Mouse (Mus musculus) CH12.LX (cell line): ENCODE measurements around the gene Dis3l. TPM values are rescaled to one million over a fixed set of nuclear protein-coding genes. Genes with fewer than 3 reads are reported as not detected.
A peak's percentile ranks its signal among the peaks of the same experiment; 100 is the strongest.

ENCODE experiments used
- DNase-seq: peaks from one replicate; pipeline ENCODE4 v3.0.0-alpha.2; 2013; ENCODE audit errors: extremely low read depth
- H3K27ac ChIP-seq: 2 replicates; pipeline ENCODE4 v1.5.1; 2012; ENCODE audit warnings: low read depth, mild to moderate bottlenecking, control low read depth, moderate library complexity; ENCODE audit not compliant: insufficient read depth
- H3K27me3 ChIP-seq: replicated peaks from 2 replicates; pipeline ENCODE3; 2012; ENCODE audit warnings: inconsistent platforms
- H3K36me3 ChIP-seq, 2 experiments: replicated peaks in 1 of 2; 2 replicates each; pipeline versions ENCODE3 to v1.6.1; 2012; ENCODE audit warnings: inconsistent platforms in 1 of 2, low read length in 1 of 2, mild to moderate bottlenecking in 1 of 2, mixed read lengths in 1 of 2, moderate library complexity in 1 of 2; ENCODE audit not compliant: control insufficient read depth in 1 of 2, insufficient read depth in 1 of 2
- H3K4me1 ChIP-seq, 2 experiments: 2 replicates each; pipeline ENCODE4 v1.6.1; 2012; ENCODE audit warnings: inconsistent platforms in 1 of 2, moderate library complexity in 1 of 2; ENCODE audit not compliant: insufficient read depth in 2 of 2, control insufficient read depth in 1 of 2
- H3K4me2 ChIP-seq: 2 replicates; pipeline ENCODE4 v1.6.1; 2012; ENCODE audit warnings: low read depth, mild to moderate bottlenecking, control low read depth; ENCODE audit not compliant: poor library complexity, insufficient read depth, severe bottlenecking
- H3K4me3 ChIP-seq, 3 experiments: fragments of 150-350 bp in 1 of 3; sonication (generic) in 1 of 3; replicated peaks in 1 of 3; 2 replicates each; pipeline versions ENCODE3 to v1.5.1; 2011 to 2012; ENCODE audit warnings: low read depth in 2 of 3, low read length in 2 of 3, mild to moderate bottlenecking in 2 of 3, moderate library complexity in 2 of 3, control low read depth in 1 of 3, improper control_type of control experiment in 1 of 3, inconsistent platforms in 1 of 3, mixed read lengths in 1 of 3; ENCODE audit not compliant: poor library complexity in 1 of 3
- H3K79me2 ChIP-seq: replicated peaks from 2 replicates; pipeline ENCODE4 v1.6.1; 2012; ENCODE audit warnings: mild to moderate bottlenecking, moderate library complexity; ENCODE audit not compliant: control insufficient read depth, poor library complexity, insufficient read depth, severe bottlenecking; ENCODE audit errors: extremely low read depth
- H3K9ac ChIP-seq: 2 replicates; pipeline ENCODE4 v1.6.1; 2012; ENCODE audit warnings: low read depth, mild to moderate bottlenecking, control low read depth, moderate library complexity; ENCODE audit not compliant: insufficient read depth
- H3K9me3 ChIP-seq: replicated peaks from 2 replicates; pipeline ENCODE3; 2012; ENCODE audit warnings: low read length, inconsistent platforms, mixed read lengths
- BHLHE40 ChIP-seq: IDR thresholded peaks from 2 replicates; pipeline ENCODE4 v1.6.1; 2011; ENCODE audit warnings: mild to moderate bottlenecking, low read depth, low read length, improper control_type of control experiment
- CTCF ChIP-seq, 2 experiments: IDR thresholded peaks in 1 of 2; conservative IDR thresholded peaks in 1 of 2; 2 replicates each; pipeline ENCODE4 v1.5.1; 2011 to 2012; ENCODE audit warnings: low read depth in 2 of 2, low read length in 2 of 2, improper control_type of control experiment in 1 of 2, inconsistent platforms in 1 of 2, mild to moderate bottlenecking in 1 of 2, moderate library complexity in 1 of 2
- E2F4 ChIP-seq: IDR thresholded peaks from 2 replicates; pipeline ENCODE4 v1.6.1; 2011; ENCODE audit warnings: low read depth, low read length, improper control_type of control experiment; ENCODE audit not compliant: insufficient replicate concordance
- EP300 ChIP-seq: IDR thresholded peaks from 2 replicates; pipeline ENCODE4 v1.6.1; 2011; ENCODE audit warnings: low read length, improper control_type of control experiment
- ETS1 ChIP-seq: conservative IDR thresholded peaks from 2 replicates; pipeline ENCODE4 v1.6.1; 2012; ENCODE audit warnings: low read depth, mild to moderate bottlenecking, inconsistent platforms, low read length, improper control_type of control experiment, moderate library complexity
- GABPA ChIP-seq: IDR thresholded peaks from 2 replicates; pipeline ENCODE4 v1.6.1; 2012; ENCODE audit warnings: low read depth, low read length, improper control_type of control experiment, inconsistent platforms; ENCODE audit not compliant: insufficient replicate concordance
- HCFC1 ChIP-seq: IDR thresholded peaks from 2 replicates; pipeline ENCODE4 v1.6.1; 2012; ENCODE audit warnings: low read depth, mild to moderate bottlenecking, inconsistent platforms, low read length, improper control_type of control experiment
- IRF4 ChIP-seq: IDR thresholded peaks from 2 replicates; pipeline ENCODE4 v1.6.1; 2014; ENCODE audit warnings: low read depth, mild to moderate bottlenecking, inconsistent platforms, low read length, improper control_type of control experiment
- JUN ChIP-seq: IDR thresholded peaks from 2 replicates; pipeline ENCODE4 v1.6.1; 2011; ENCODE audit warnings: low read depth, mild to moderate bottlenecking, low read length, improper control_type of control experiment, moderate library complexity; ENCODE audit not compliant: insufficient read depth
- MAFK ChIP-seq: IDR thresholded peaks from 2 replicates; pipeline ENCODE4 v1.6.1; 2011; ENCODE audit warnings: low read length, improper control_type of control experiment; ENCODE audit not compliant: insufficient replicate concordance
- MAX ChIP-seq: IDR thresholded peaks from 2 replicates; pipeline ENCODE4 v1.6.1; 2011; ENCODE audit warnings: low read length, improper control_type of control experiment
- MAZ ChIP-seq: IDR thresholded peaks from 2 replicates; pipeline ENCODE4 v1.6.1; 2012; ENCODE audit warnings: low read depth, mild to moderate bottlenecking, inconsistent platforms, low read length, improper control_type of control experiment, moderate library complexity
- MEF2A ChIP-seq: IDR thresholded peaks from 2 replicates; pipeline ENCODE4 v1.6.1; 2014; ENCODE audit warnings: low read depth, mild to moderate bottlenecking, inconsistent platforms, low read length, improper control_type of control experiment, borderline replicate concordance
- MXI1 ChIP-seq: IDR thresholded peaks from 2 replicates; pipeline ENCODE4 v1.6.1; 2011; ENCODE audit warnings: mild to moderate bottlenecking, low read depth, low read length, improper control_type of control experiment
- MYC ChIP-seq: IDR thresholded peaks from 2 replicates; pipeline ENCODE4 v1.6.1; 2011; ENCODE audit warnings: low read depth, mild to moderate bottlenecking, improper control_type of control experiment, low read length
- NELFE ChIP-seq: IDR thresholded peaks from 2 replicates; pipeline ENCODE4 v1.6.1; 2011; ENCODE audit warnings: low read depth, low read length, improper control_type of control experiment
- PAX5 ChIP-seq: IDR thresholded peaks from 2 replicates; pipeline ENCODE4 v1.6.1; 2012; ENCODE audit warnings: low read length, inconsistent platforms, mixed read lengths
- POLR2A ChIP-seq: IDR thresholded peaks from 2 replicates; pipeline ENCODE4 v1.6.1; 2011; ENCODE audit warnings: low read depth, mild to moderate bottlenecking, improper control_type of control experiment, low read length
- RCOR1 ChIP-seq: conservative IDR thresholded peaks from 2 replicates; pipeline ENCODE4 v1.6.1; 2012; ENCODE audit warnings: low read depth, mild to moderate bottlenecking, inconsistent platforms, low read length, improper control_type of control experiment
- SIN3A ChIP-seq: IDR thresholded peaks from 2 replicates; pipeline ENCODE4 v1.6.1; 2012; ENCODE audit warnings: low read length, improper control_type of control experiment, inconsistent platforms
- SMC3 ChIP-seq: IDR thresholded peaks from 2 replicates; pipeline ENCODE4 v1.6.1; 2011; ENCODE audit warnings: low read depth, low read length, improper control_type of control experiment
- UBTF ChIP-seq: IDR thresholded peaks from 2 replicates; pipeline ENCODE4 v1.6.1; 2012; ENCODE audit warnings: low read depth, mild to moderate bottlenecking, inconsistent platforms, low read length, improper control_type of control experiment, moderate library complexity
- USF1 ChIP-seq: IDR thresholded peaks from 2 replicates; pipeline ENCODE4 v1.6.1; 2014; ENCODE audit warnings: low read depth, mild to moderate bottlenecking, inconsistent platforms, low read length, improper control_type of control experiment
- USF2 ChIP-seq: conservative IDR thresholded peaks from 2 replicates; pipeline ENCODE4 v1.6.1; 2011; ENCODE audit warnings: low read depth, low read length, improper control_type of control experiment
- ZC3H11A ChIP-seq: IDR thresholded peaks from 2 replicates; pipeline ENCODE4 v1.6.1; 2012; ENCODE audit warnings: low read depth, mild to moderate bottlenecking, inconsistent platforms, low read length, improper control_type of control experiment
- ZKSCAN1 ChIP-seq: IDR thresholded peaks from 2 replicates; pipeline ENCODE4 v1.6.1; 2012; ENCODE audit warnings: low read depth, inconsistent platforms, low read length, improper control_type of control experiment, borderline replicate concordance
- ZNF384 ChIP-seq: IDR thresholded peaks from 2 replicates; pipeline ENCODE4 v1.6.1; 2012; ENCODE audit warnings: low read depth, low read length, improper control_type of control experiment, inconsistent platforms
- dilution Hi-C: fragments of 300-500 bp; cut with MboI; formaldehyde crosslinking; loops from 2 replicates; pipeline ENCODE4 v1.14.3; 2020; ENCODE audit warnings: low sequenced_read_pairs; ENCODE audit not compliant: extremely low pct_unique_long_range_greater_than_20kb, extremely low pct_ligation_motif_present
- in situ Hi-C: fragments of 300-500 bp; cut with MboI; formaldehyde crosslinking; loops from 3 replicates; pipeline ENCODE4 v1.14.3; 2019; ENCODE audit warnings: low sequenced_read_pairs, low pct_ligation_motif_present, low pct_unique_long_range_greater_than_20kb, mixed read lengths
- polyA plus RNA-seq: library from polyadenylated mRNA; unstranded; fragments of >175 nt; gene quantifications from 2 replicates; pipeline ENCODE4 v1.2.1, GENCODE M21; 2012; ENCODE audit warnings: low read depth; ENCODE audit not compliant: insufficient read length
- total RNA-seq, 2 experiments: library from RNA; depleted of rRNA; stranded (reverse); fragments of 300-350 nt in 1 of 2; fragments of >200 nt in 1 of 2; gene quantifications; 2 replicates each; pipeline ENCODE4 v1.2.3; 2012 to 2014

The Dis3l gene
- total and polyA plus RNA-seq, 3 experiments: 6.6 to 9.6 (median 8.8) TPM

DNA sequence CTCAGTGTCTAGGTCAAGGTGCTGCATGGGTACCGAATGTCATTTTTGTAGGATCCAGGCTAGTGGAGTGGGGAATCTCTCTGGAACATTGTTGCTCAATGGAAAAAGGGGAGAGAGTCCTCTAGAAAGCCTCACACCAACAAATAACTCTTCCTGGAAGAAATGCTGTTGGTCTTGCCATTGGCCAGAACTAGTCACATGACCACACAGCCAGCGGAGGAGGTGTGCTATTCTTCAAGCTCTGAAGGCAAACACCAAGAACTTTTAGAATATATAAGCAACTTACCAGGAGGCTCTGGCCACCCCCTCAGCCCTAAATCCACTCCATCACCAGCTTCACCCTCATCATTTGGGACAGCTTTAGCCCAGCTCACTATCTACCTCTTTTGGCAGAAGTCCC lies 2.6 kb upstream of the Dis3l start (continued):
- peak; percentile 12; the same call in 1 of the 2 replicates for TF ChIP-seq MAX
- TF ChIP-seq CTCF (conservative IDR thresholded peaks at IDR 0.05 in 1 of 2, IDR thresholded peaks at IDR 0.05 in 1 of 2; ENCODE audit: low read depth in 2 of 2, low read length in 2 of 2): no peak

DNA sequence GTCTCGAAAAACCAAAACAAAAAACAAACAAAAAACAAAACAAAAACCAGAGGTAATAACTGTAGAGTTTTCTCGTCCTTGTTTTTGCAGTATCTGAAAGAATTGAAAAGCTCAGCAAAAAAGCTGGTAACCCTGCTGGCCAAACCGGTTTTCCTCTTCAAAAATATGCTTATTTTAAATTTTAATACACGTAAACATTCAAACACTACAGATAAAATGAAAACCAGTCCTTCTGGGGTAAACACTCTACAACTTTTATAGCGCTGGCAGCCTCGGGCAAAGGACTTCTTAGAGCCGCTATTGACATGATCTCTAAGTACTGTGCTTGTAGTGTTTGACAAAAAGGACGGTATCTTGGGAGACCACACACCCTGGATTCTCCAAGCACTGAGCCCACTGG lies 583 bp upstream of the Dis3l start:
- Histone ChIP-seq H3K27ac (no peak overlapping the region), H3K36me3 (peaks cover 0 to 8% of the 10 kb centered on the region in 2 experiments), H3K79me2 (no peaks in the 10 kb centered on the region; the same call in 1 of the 2 replicates), H3K4me1 (peaks cover 0 to 16% of the 10 kb centered on the region in 2 experiments; a peak in 2 of 4 replicates), H3K9me3 (no peaks in the 10 kb centered on the region), H3K9ac (peak overlapping the region; percentile 91; the same call in 1 of the 2 replicates), H3K4me2 (no peak overlapping the region; the same call in none of the 2 replicates), H3K4me3 (no peak overlapping the region), H3K27me3 (no peaks in the 10 kb centered on the region)
- no peak for TF ChIP-seq BHLHE40
- no peak for TF ChIP-seq ZC3H11A
- TF ChIP-seq MAFK: peak; percentile 55; the same call in 1 of the 2 replicates
- no peak for DNase-seq
- dilution Hi-C loops: no loop called here
- in situ Hi-C loops: no loop called here

DNA sequence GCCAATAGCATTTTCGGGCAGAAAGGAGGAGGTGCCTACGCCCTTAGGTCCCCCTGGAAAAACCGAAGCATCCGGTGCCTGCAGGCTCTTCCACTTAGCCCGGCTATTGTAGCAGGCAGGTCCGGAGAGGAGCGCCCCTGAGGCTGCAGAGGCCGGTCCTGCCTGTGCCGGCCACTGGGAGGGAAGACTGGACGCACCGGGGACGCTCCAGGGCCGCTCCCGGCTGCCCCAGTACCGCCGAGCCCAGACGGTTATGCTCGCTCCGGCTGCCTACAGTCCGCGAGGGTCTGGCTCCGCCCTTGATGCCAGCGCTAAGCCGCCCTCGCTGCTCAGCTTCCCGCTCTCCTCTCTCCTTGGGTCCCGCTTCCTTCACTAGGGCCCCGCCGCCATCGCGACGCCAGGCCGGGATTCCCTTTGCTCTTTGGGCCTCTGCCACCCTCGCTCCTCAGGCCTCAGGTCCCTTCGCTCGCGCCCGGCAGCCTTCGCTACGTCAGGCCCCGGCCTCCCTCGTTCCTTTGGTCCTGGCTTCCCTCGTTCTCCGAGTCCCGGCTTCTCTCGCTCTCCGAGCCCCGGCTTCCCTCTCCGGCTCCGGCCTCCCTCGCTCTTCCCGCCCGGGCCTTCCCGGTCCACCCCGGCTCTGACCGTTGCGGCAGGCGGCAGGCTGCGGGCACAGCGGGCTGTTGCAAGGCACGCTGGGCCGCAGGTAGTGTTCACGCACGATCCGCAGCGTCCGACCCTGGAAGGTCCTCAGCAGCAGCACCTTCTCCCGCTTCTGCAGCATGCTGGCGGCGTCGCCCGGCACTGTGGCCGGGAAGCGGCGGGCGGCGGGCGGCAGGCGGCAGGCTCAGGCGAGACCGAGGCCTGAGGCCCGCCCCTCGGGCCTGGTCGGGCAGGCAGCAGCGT lies 486 bp downstream of the Dis3l start:
- H3K27me3 ChIP-seq: no peaks in the 10 kb centered on the region
- H3K4me2 ChIP-seq: peak overlapping the region; percentile 76; the same call in 1 of the 2 replicates
- peak; percentile 61 for DNase-seq
- in situ Hi-C loops (no loop called here), dilution Hi-C loops (no loop called here)
- H3K36me3 ChIP-seq: peaks cover 0 to 18% of the 10 kb centered on the region in 2 experiments
- no peaks in the 10 kb centered on the region; the same call in 1 of the 2 replicates for H3K79me2 ChIP-seq
- H3K4me3 ChIP-seq: peak overlapping the region; percentile 52 to 95 (median 81)
- H3K9ac ChIP-seq: peak overlapping the region; percentile 91
- H3K9me3 ChIP-seq: no peaks in the 10 kb centered on the region
- H3K27ac ChIP-seq: peak overlapping the region; percentile 91
- peaks cover 0 to 16% of the 10 kb centered on the region in 2 experiments; a peak in 2 of 4 replicates for H3K4me1 ChIP-seq
- TF ChIP-seq SIN3A (peak; percentile 58), MXI1 (peak; percentile 49; the same call in 1 of the 2 replicates), HCFC1 (no peak), BHLHE40 (no peak), E2F4 (no peak), USF2 (no peak), MAZ (no peak), PAX5 (no peak), GABPA (no peak), SMC3 (no peak), MAFK (no peak), ETS1 (no peak), USF1 (no peak), ZC3H11A (no peak), EP300 (no peak), MYC (no peak), MEF2A (0 out of 2 replicates have a peak, but pooled peaks have one; percentile 32), RCOR1 (no peak), NELFE (peak; percentile 71; the same call in 1 of the 2 replicates), UBTF (peak; percentile 100), CTCF (conservative IDR thresholded peaks at IDR 0.05 in 1 of 2, IDR thresholded peaks at IDR 0.05 in 1 of 2; ENCODE audit: low read depth in 2 of 2, low read length in 2 of 2) (no peak), ZNF384 (no peak), IRF4 (peak; percentile 24; the same call in 1 of the 2 replicates), POLR2A (peak; percentile 75), JUN (no peak), ZKSCAN1 (peak; percentile 25; the same call in 1 of the 2 replicates)
